Mouse (Mus musculus) G1E (cell line): ENCODE measurements around the gene Gcn1l1. TPM values are rescaled to one million over a fixed set of nuclear protein-coding genes. Genes with fewer than 3 reads are reported as not detected.

Experiments
- ATAC-seq: 2 replicates; pipeline ENCODE4 v1.8.0; 2016; ENCODE audit warnings: mild to moderate bottlenecking; ENCODE audit not compliant: insufficient number of reproducible peaks, poor library complexity, low FRiP score, severe bottlenecking; ENCODE audit errors: extremely low read depth
- DNase-seq: peaks from one replicate; pipeline ENCODE4 v3.0.0; 2012; ENCODE audit warnings: low spot score
- H3K27me3 ChIP-seq: 2 replicates; pipeline ENCODE4 v1.6.1; 2012; ENCODE audit warnings: mild to moderate bottlenecking, low read length, inconsistent platforms; ENCODE audit not compliant: insufficient read depth
- H3K36me3 ChIP-seq: replicated peaks from 2 replicates; pipeline ENCODE3; 2012; ENCODE audit warnings: mild to moderate bottlenecking, inconsistent platforms
- H3K4me1 ChIP-seq: 2 replicates; pipeline ENCODE4 v1.6.1; 2012; ENCODE audit warnings: low read depth, low read length, inconsistent platforms, mixed read lengths; ENCODE audit not compliant: insufficient read depth
- H3K4me3 ChIP-seq: 2 replicates; pipeline ENCODE4 v1.5.1; 2012; ENCODE audit warnings: low read depth, mild to moderate bottlenecking, inconsistent platforms, low read length, moderate library complexity, mixed read lengths
- H3K9me3 ChIP-seq: replicated peaks from 2 replicates; pipeline ENCODE4 v1.6.1; 2012; ENCODE audit warnings: inconsistent platforms
- CTCF ChIP-seq: IDR thresholded peaks from 2 replicates; pipeline ENCODE4 v1.5.1; 2012; ENCODE audit warnings: low read depth, low read length, inconsistent platforms, mixed read lengths
- GATA1 ChIP-seq: IDR thresholded peaks from 2 replicates; pipeline ENCODE4 v1.6.1; 2012; ENCODE audit warnings: borderline replicate concordance, low read length, inconsistent platforms, mixed read lengths
- GATA2 ChIP-seq: IDR thresholded peaks from 2 replicates; pipeline ENCODE4 v1.6.1; 2012; ENCODE audit warnings: low read depth, low read length, inconsistent platforms, borderline replicate concordance
- POLR2AphosphoS5 ChIP-seq: IDR thresholded peaks from 2 replicates; pipeline ENCODE4 v1.6.1; 2012; ENCODE audit warnings: low read depth, low read length, inconsistent platforms; ENCODE audit not compliant: insufficient replicate concordance
- TAL1 ChIP-seq: conservative IDR thresholded peaks from 2 replicates; pipeline ENCODE4 v1.6.1; 2012; ENCODE audit warnings: low read depth, low read length, inconsistent platforms, mixed read lengths
- polyA plus RNA-seq: library from polyadenylated mRNA; stranded (reverse); fragments of >175 nt; gene quantifications from 2 replicates; pipeline ENCODE4 v1.2.3, GENCODE M21; 2012
- total RNA-seq, 2 experiments: library from RNA; stranded (forward) in 1 of 2; stranded (reverse) in 1 of 2; fragments of 200-1000 nt in 1 of 2; fragments of >200 nt in 1 of 2; fragmentation: Nextera tagmentation in 1 of 2; gene quantifications; 2 replicates each; pipeline ENCODE4 v1.2.3; 2014 to 2017

Gene Gcn1l1
- total and polyA plus RNA-seq, 3 experiments: 44.6 to 158 (median 96.0) TPM

GRCm38 (mm10) chr5:115614948-115615347 lies 49.9 kb downstream of the Gcn1l1 start:
- Histone ChIP-seq H3K36me3 (peaks cover 98% of the 10 kb centered on the region), H3K27me3 (no peaks in the 10 kb centered on the region), H3K4me1 (peaks cover 77% of the 10 kb centered on the region), H3K9me3 (no peaks in the 10 kb centered on the region), H3K4me3 (no peak overlapping the region)
- peak; percentile 29 for DNase-seq
- TF ChIP-seq CTCF (peak; percentile 51), POLR2AphosphoS5 (no peak)
- ATAC-seq: no peak

- ATAC-seq: no peak
- peaks cover 89% of the 10 kb centered on the region for H3K36me3 ChIP-seq
- peaks cover 68% of the 10 kb centered on the region for H3K4me1 ChIP-seq
- H3K4me3 ChIP-seq: no peak overlapping the region
- H3K9me3 ChIP-seq: no peaks in the 10 kb centered on the region
- no peak for DNase-seq
- no peaks in the 10 kb centered on the region for H3K27me3 ChIP-seq
- TF ChIP-seq TAL1: no peak
These were observed 54.6 kb downstream of the Gcn1l1 start for GRCm38 (mm10) chr5:115619690-115620089.

GRCm38 (mm10) chr5:115622686-115623085 lies 57.6 kb downstream of the Gcn1l1 start:
- Histone ChIP-seq H3K36me3 (peaks cover 61% of the 10 kb centered on the region), H3K4me3 (no peak overlapping the region; the same call in 1 of the 2 replicates), H3K27me3 (no peaks in the 10 kb centered on the region), H3K4me1 (peaks cover 80% of the 10 kb centered on the region), H3K9me3 (no peaks in the 10 kb centered on the region)
- TF ChIP-seq GATA1: no peak
- TF ChIP-seq TAL1: no peak
- no peak for TF ChIP-seq GATA2
- no peak for TF ChIP-seq POLR2AphosphoS5
- no peak for TF ChIP-seq CTCF
- ATAC-seq (no peak), DNase-seq (no peak)

- TF ChIP-seq GATA1 (no peak), GATA2 (no peak), POLR2AphosphoS5 (no peak), CTCF (no peak)
- Histone ChIP-seq H3K4me1 (peaks cover 87% of the 10 kb centered on the region), H3K4me3 (peak overlapping the region; percentile 58; the same call in 1 of the 2 replicates), H3K27me3 (no peaks in the 10 kb centered on the region), H3K9me3 (no peaks in the 10 kb centered on the region), H3K36me3 (peaks cover 49% of the 10 kb centered on the region)
- ATAC-seq: peak; percentile 24; the same call in 1 of the 2 replicates
- DNase-seq: peak; percentile 79
These were observed 58.8 kb downstream of the Gcn1l1 start for GRCm38 (mm10) chr5:115623694-115624440.

- peaks cover 35% of the 10 kb centered on the region for H3K36me3 ChIP-seq
- H3K4me3 ChIP-seq: peak overlapping the region; percentile 49; the same call in 1 of the 2 replicates
- TF ChIP-seq GATA2 (no peak), TAL1 (peak; percentile 74)
- ATAC-seq: peak; percentile 72
- peak; percentile 55 for DNase-seq
- H3K27me3 ChIP-seq: no peaks in the 10 kb centered on the region
- H3K4me1 ChIP-seq: peaks cover 82% of the 10 kb centered on the region
- no peaks in the 10 kb centered on the region for H3K9me3 ChIP-seq
These were observed 61.3 kb downstream of the Gcn1l1 start for GRCm38 (mm10) chr5:115626237-115626886.

- peak; percentile 10; the same call in 1 of the 2 replicates for ATAC-seq
- peaks cover 78% of the 10 kb centered on the region for H3K4me1 ChIP-seq
These were observed 63.0 kb downstream of the Gcn1l1 start for GRCm38 (mm10) chr5:115628083-115628482.

More at GRCm38 (mm10) chr5:115628083-115628482, 63.0 kb downstream of the Gcn1l1 start:
- Histone ChIP-seq H3K27me3 (no peaks in the 10 kb centered on the region), H3K9me3 (no peaks in the 10 kb centered on the region), H3K4me3 (peak overlapping the region; percentile 59; the same call in 1 of the 2 replicates), H3K36me3 (peaks cover 28% of the 10 kb centered on the region)
- no peak for TF ChIP-seq POLR2AphosphoS5
- no peak for TF ChIP-seq GATA1
- no peak for TF ChIP-seq TAL1
- TF ChIP-seq GATA2: no peak
- no peak for TF ChIP-seq CTCF
- DNase-seq: peak; percentile 39
